In genomic region chr2:30061215-30062166, GRCm38 (mm10) we compare ENCODE assay signal across 8 mouse cellular contexts. TPM values are rescaled to one million over a fixed set of nuclear protein-coding genes. Genes with fewer than 3 reads are reported as not detected.
A peak's percentile ranks its signal among the peaks of the same experiment; 100 is the strongest.
DNase-seq lines count a peak whose midpoint lies in the region; ATAC-seq and TF ChIP-seq lines count a peak whose summit lies in the region.

No protein-coding gene starts in this region.

- H3K27me3 ChIP-seq in heart, embryonic 10.5 days (ENCODE audit: insufficient read depth, poor library complexity, severe bottlenecking): no peaks in the 10 kb centered on the region
- no peaks in the 10 kb centered on the region for H3K27me3 ChIP-seq in kidney, embryonic 16.5 days (ENCODE audit: insufficient read depth, low read length)
- no peaks in the 10 kb centered on the region for H3K27me3 ChIP-seq in spleen, adult 2 months (ENCODE audit: control insufficient read depth, insufficient read depth, low read length)

- WGBS in heart, embryonic 10.5 days: 7% methylated on average over 37 of the region's 37 CpGs
- 9% methylated on average over 36 of the region's 37 CpGs for WGBS in kidney, embryonic 16.5 days
- WGBS in spleen, adult 2 months: 10% methylated on average over 37 of the region's 37 CpGs

- peak; percentile 41 for ATAC-seq in common myeloid progenitor, adult 5-6 weeks (replicated peaks; ENCODE audit: low read depth, poor library complexity, severe bottlenecking)
- ATAC-seq in kidney, embryonic 16.5 days (ENCODE audit: low FRiP score, low TSS enrichment): 0 out of 2 replicates have a peak, but pooled peaks have one; percentile 0

- H3K4me1 ChIP-seq in heart, embryonic 10.5 days: peaks cover 39% of the 10 kb centered on the region
- peaks cover 34% of the 10 kb centered on the region for H3K4me1 ChIP-seq in kidney, embryonic 16.5 days (ENCODE audit: insufficient read depth, low read length)
- H3K4me1 ChIP-seq in spleen, adult 2 months (ENCODE audit: control insufficient read depth, insufficient read depth, insufficient read length): peaks cover 4% of the 10 kb centered on the region; the same call in 1 of the 2 replicates

- peak overlapping the region; percentile 95 for H3K27ac ChIP-seq in heart, embryonic 10.5 days
- peak overlapping the region; percentile 94 for H3K27ac ChIP-seq in kidney, embryonic 16.5 days (ENCODE audit: low read length)
- peak overlapping the region; percentile 85 for H3K27ac ChIP-seq in spleen, adult 2 months (ENCODE audit: insufficient read depth, low read length)

- no peak for TF ChIP-seq CTCF in spleen, adult 2 months (IDR thresholded peaks at IDR 0.05; ENCODE audit: extremely low read depth, insufficient read depth, insufficient read length, insufficient replicate concordance)

- H3K4me3 ChIP-seq in heart, embryonic 10.5 days: peak overlapping the region; percentile 77
- H3K4me3 ChIP-seq in kidney, embryonic 16.5 days (ENCODE audit: low read length): peak overlapping the region; percentile 59
- H3K4me3 ChIP-seq in spleen, adult 2 months (ENCODE audit: extremely low read depth, insufficient read depth, insufficient read length): peak overlapping the region; percentile 70

- DNase-seq in ovary, postnatal 10 days (ENCODE audit: low spot score): peak; percentile 51
- DNase-seq in ovary, adult 18-20 months (ENCODE audit: low spot score): no peak
- DNase-seq in heart, embryonic 10.5 days (ENCODE audit: low spot score): peak; percentile 92
- peak; percentile 51 for DNase-seq in lung, postnatal 36 days
- peak in 1 of 2 experiments; percentile 27 for DNase-seq in spleen, adult 2 months (ENCODE audit: low read depth in 1 of 2, low spot score in 2 of 2)
- no peak for DNase-seq in layer of hippocampus, adult 9-10 months (ENCODE audit: low spot score)

- peak overlapping the region; percentile 80 for H3K4me2 ChIP-seq in kidney, embryonic 16.5 days (replicated peaks; ENCODE audit: low read depth, low read length)

- peak overlapping the region; percentile 77 for H3K9ac ChIP-seq in kidney, embryonic 16.5 days (replicated peaks; ENCODE audit: low read length)

- H3K36me3 ChIP-seq in heart, embryonic 10.5 days: no peaks in the 10 kb centered on the region
- no peaks in the 10 kb centered on the region for H3K36me3 ChIP-seq in kidney, embryonic 16.5 days (ENCODE audit: insufficient read depth, low read length)
- H3K36me3 ChIP-seq in spleen, adult 2 months (ENCODE audit: control insufficient read depth, insufficient read depth, low read length): no peaks in the 10 kb centered on the region

- no peaks in the 10 kb centered on the region for H3K9me3 ChIP-seq in heart, embryonic 10.5 days
- no peaks in the 10 kb centered on the region for H3K9me3 ChIP-seq in kidney, embryonic 16.5 days (ENCODE audit: low read length)

- no peak for TF ChIP-seq POLR2A in spleen, adult 2 months (IDR thresholded peaks at IDR 0.05; ENCODE audit: low read depth, low read length)

RNA-seq across cellular contexts. Expression of gene Set, which starts 4.3 kb away (rescaled TPM):
- 1,475 and 1,487 TPM in 2 replicates for total RNA-seq in common myeloid progenitor, adult 5-6 weeks (2017)
- polyA plus RNA-seq in heart, embryonic 10.5 days (2016; fragmentation: Nextera tagmentation; extraction: Ambion mirVana): 341 and 570 TPM in 2 replicates
- polyA plus RNA-seq in kidney, embryonic 16.5 days (2015; fragmentation: Nextera tagmentation; extraction: Ambion mirVana): 430 and 458 TPM in 2 replicates
- polyA plus RNA-seq in spleen, adult 2 months (2012; rRNA removed): 42.2 and 55.0 TPM in 2 replicates

RNA-seq across cellular contexts. Expression of gene Wdr34, which starts 12.8 kb away (rescaled TPM):
- total RNA-seq in common myeloid progenitor, adult 5-6 weeks (2017): 11.5 and 15.6 TPM in 2 replicates
- polyA plus RNA-seq in heart, embryonic 10.5 days (2016; fragmentation: Nextera tagmentation; extraction: Ambion mirVana): 17.7 and 22.3 TPM in 2 replicates
- 42.5 and 44.1 TPM in 2 replicates for polyA plus RNA-seq in kidney, embryonic 16.5 days (2015; fragmentation: Nextera tagmentation; extraction: Ambion mirVana)
- 7.6 and 12.3 TPM in 2 replicates for polyA plus RNA-seq in spleen, adult 2 months (2012; rRNA removed)

RNA-seq across cellular contexts. Expression of gene Pkn3, which starts 16.0 kb away (rescaled TPM):
- total RNA-seq in common myeloid progenitor, adult 5-6 weeks (2017): 11.8 and 22.9 TPM in 2 replicates
- 13.8 and 17.7 TPM in 2 replicates for polyA plus RNA-seq in heart, embryonic 10.5 days (2016; fragmentation: Nextera tagmentation; extraction: Ambion mirVana)
- 13.5 and 15.9 TPM in 2 replicates for polyA plus RNA-seq in kidney, embryonic 16.5 days (2015; fragmentation: Nextera tagmentation; extraction: Ambion mirVana)
- polyA plus RNA-seq in spleen, adult 2 months (2012; rRNA removed): 4.6 and 4.9 TPM in 2 replicates

RNA-seq across cellular contexts. Expression of gene Zdhhc12, which starts 32.0 kb away (rescaled TPM):
- total RNA-seq in common myeloid progenitor, adult 5-6 weeks (2017): 8.0 and 11.4 TPM in 2 replicates
- 65.5 and 66.2 TPM in 2 replicates for polyA plus RNA-seq in heart, embryonic 10.5 days (2016; fragmentation: Nextera tagmentation; extraction: Ambion mirVana)
- 41.6 and 42.6 TPM in 2 replicates for polyA plus RNA-seq in kidney, embryonic 16.5 days (2015; fragmentation: Nextera tagmentation; extraction: Ambion mirVana)
- 56.2 and 92.3 TPM in 2 replicates for polyA plus RNA-seq in spleen, adult 2 months (2012; rRNA removed)

Comparison
In these comparisons a context has a peak if more than half of its experiments do, and no peak if none do; other contexts are left out.
1. DNase-seq: peak in ovary, postnatal 10 days (single experiment), heart, embryonic 10.5 days (single experiment) and lung, postnatal 36 days (single experiment); none in ovary, adult 18-20 months (single experiment) and layer of hippocampus, adult 9-10 months (single experiment).
2. Peak in every context shown above with its lines, with median percentiles within 50 percentile points of each other: H3K27ac ChIP-seq and H3K4me3 ChIP-seq.